In the genomic region with DNA sequence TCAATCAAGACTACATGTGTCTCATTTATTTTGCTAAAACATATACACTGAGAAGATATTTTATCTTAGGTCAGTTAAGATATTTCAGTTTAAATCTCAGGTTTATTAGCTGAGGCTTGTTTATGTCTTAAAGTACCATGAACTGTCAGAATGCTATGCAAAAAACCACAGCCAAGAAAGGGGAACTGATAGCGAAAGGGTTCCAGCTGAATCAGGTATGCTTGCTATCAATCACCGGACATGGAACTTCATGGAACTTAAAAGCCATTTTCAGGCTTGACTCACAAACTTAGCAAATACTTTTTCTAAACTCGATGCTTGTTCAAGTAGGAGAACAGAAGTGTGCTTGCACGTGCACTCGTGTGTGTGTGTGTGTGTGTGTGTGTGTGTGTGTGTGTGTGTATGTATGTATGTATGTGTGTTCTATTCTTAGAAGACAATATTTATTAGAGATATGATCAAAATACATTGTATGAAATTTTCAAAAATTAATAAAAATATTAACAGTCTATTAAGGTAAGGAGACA, we compare ENCODE assay signal across 29 mouse cellular contexts.
"Had no signal": no experiment of that assay in that cellular context is flagged by ENCODE, and none has a peak within 500 bp of the region (broad histone marks: within the 10 kb centered on the region; RNA-seq: fewer than 3 reads in every experiment).

No protein-coding gene starts in this region.

- H3K4me1 ChIP-seq: heart, embryonic 13.5 days; heart, embryonic 15.5 days; hindbrain, embryonic 10.5 days; hindbrain, embryonic 12.5 days; intestine, embryonic 15.5 days; kidney, embryonic 15.5 days; limb, embryonic 10.5 days; limb, embryonic 12.5 days; liver, embryonic 13.5 days had no signal

- H3K9ac ChIP-seq: heart, embryonic 13.5 days; heart, embryonic 15.5 days; hindbrain, embryonic 12.5 days; hindbrain, embryonic 14.5 days; intestine, embryonic 15.5 days; kidney, embryonic 15.5 days; limb, embryonic 12.5 days; liver, embryonic 13.5 days had no signal

- ATAC-seq: hindbrain, embryonic 16.5 days; inflammation-experienced regulatory T-cells, adult 6 months; intestine, embryonic 15.5 days; intestine, postnatal 0 days had no signal

- H3K4me3 ChIP-seq: heart, adult 2 months; heart, embryonic 13.5 days; heart, embryonic 15.5 days; hindbrain, embryonic 10.5 days; hindbrain, embryonic 12.5 days; intestine, embryonic 15.5 days; kidney, embryonic 15.5 days; limb, embryonic 10.5 days; limb, embryonic 12.5 days; liver, embryonic 13.5 days had no signal

- H3K9me3 ChIP-seq: heart, embryonic 13.5 days; heart, embryonic 15.5 days; hindbrain, embryonic 10.5 days; hindbrain, embryonic 12.5 days; intestine, embryonic 15.5 days; kidney, embryonic 15.5 days; limb, embryonic 10.5 days; limb, embryonic 12.5 days; liver, embryonic 13.5 days had no signal

- H3K27me3 ChIP-seq: heart, embryonic 13.5 days; heart, embryonic 15.5 days; hindbrain, embryonic 12.5 days; intestine, embryonic 15.5 days; kidney, embryonic 15.5 days; limb, embryonic 12.5 days; liver, embryonic 13.5 days had no signal

- H3K27ac ChIP-seq: heart, adult 2 months; heart, embryonic 13.5 days; heart, embryonic 15.5 days; hindbrain, embryonic 10.5 days; hindbrain, embryonic 12.5 days; hindbrain, embryonic 14.5 days; intestine, embryonic 15.5 days; kidney, embryonic 15.5 days; kidney, postnatal 0 days; limb, embryonic 10.5 days; limb, embryonic 12.5 days; liver, embryonic 13.5 days had no signal

- H3K36me3 ChIP-seq: heart, embryonic 13.5 days; heart, embryonic 15.5 days; hindbrain, embryonic 10.5 days; intestine, embryonic 15.5 days; kidney, embryonic 15.5 days; limb, embryonic 10.5 days; limb, embryonic 12.5 days; liver, embryonic 13.5 days had no signal

- DNase-seq: gastrocnemius, postnatal 14 days; gastrocnemius, postnatal 36 days; heart, adult 11 months; heart, adult 2 months; heart, postnatal 14 days; heart, postnatal 36 days; kidney, adult 18-20 months; kidney, adult 8-10 months; kidney, postnatal 14 days; kidney, postnatal 36 days; layer of hippocampus, adult 9-11 months; layer of hippocampus, postnatal 36 days; liver; liver, embryonic 13.5 days had no signal

- H3K4me2 ChIP-seq: heart, embryonic 11.5 days; heart, embryonic 13.5 days; heart, embryonic 15.5 days; hindbrain, embryonic 12.5 days; hindbrain, embryonic 14.5 days; intestine, embryonic 15.5 days; kidney, embryonic 15.5 days; limb, embryonic 12.5 days; liver, embryonic 11.5 days; liver, embryonic 13.5 days had no signal
